Mouse (Mus musculus) neural tube, embryonic 12.5 days (tissue): ENCODE results near the gene Zfp472. TPM values are rescaled to one million over a fixed set of nuclear protein-coding genes. Genes with fewer than 3 reads are reported as not detected.

Source experiments
- ATAC-seq: fragments of 200-750 bp; cut with Nextera tagmentation; 2 replicates; pipeline ENCODE4 v1.8.0; 2017; ENCODE audit warnings: low read depth, mild to moderate bottlenecking, moderate TSS enrichment, moderate library complexity; ENCODE audit not compliant: low FRiP score
- H3K27ac ChIP-seq: fragments of 300-500 bp; sonication (generic); 2 replicates; pipeline ENCODE4 v1.5.1; 2016
- H3K27me3 ChIP-seq: fragments of 300-500 bp; sonication (generic); replicated peaks from 2 replicates; pipeline ENCODE4 v1.6.1; 2016; ENCODE audit warnings: mild to moderate bottlenecking
- H3K36me3 ChIP-seq: fragments of 300-500 bp; sonication (generic); 2 replicates; pipeline ENCODE4 v1.6.1; 2016; ENCODE audit warnings: mild to moderate bottlenecking
- H3K4me1 ChIP-seq: fragments of 300-500 bp; sonication (generic); 2 replicates; pipeline ENCODE4 v1.6.1; 2016
- H3K4me2 ChIP-seq: fragments of 300-500 bp; sonication (generic); replicated peaks from 2 replicates; pipeline ENCODE4 v1.6.1; 2016; ENCODE audit warnings: mild to moderate bottlenecking
- H3K4me3 ChIP-seq: fragments of 300-500 bp; sonication (generic); 2 replicates; pipeline ENCODE4 v1.5.1; 2016
- H3K9ac ChIP-seq: fragments of 300-500 bp; sonication (generic); 2 replicates; pipeline ENCODE4 v1.6.1; 2016; ENCODE audit warnings: mild to moderate bottlenecking
- H3K9me3 ChIP-seq: fragments of 300-500 bp; sonication (generic); 2 replicates; pipeline ENCODE4 v1.6.1; 2016; ENCODE audit warnings: mild to moderate bottlenecking
- WGBS: fragments of 180-500 bp; shearing (Covaris S2); methylation state at CpG from one replicate; pipeline ENCODE4 v1.1.7; 2016; 5-methylcytosine and 5-hydroxymethylcytosine counted together
- polyA plus RNA-seq: library from polyadenylated mRNA; unstranded; fragments of >200 nt; fragmentation: Nextera tagmentation; extraction: Ambion mirVana; gene quantifications from 2 replicates; pipeline ENCODE4 v1.2.1, GENCODE M21; 2016

The Zfp472 gene
- polyA plus RNA-seq, result 8.7 and 10.3 TPM in 2 replicates

- Histone ChIP-seq H3K9me3 (no peaks in the 10 kb centered on the region), H3K36me3 (no peaks in the 10 kb centered on the region), H3K4me1 (peaks cover 15% of the 10 kb centered on the region), H3K9ac (peak within 1 kb of the TSS; percentile 73), H3K27ac (peak within 1 kb of the TSS; percentile 47), H3K4me2 (peak within 1 kb of the TSS; percentile 82), H3K4me3 (peak within 1 kb of the TSS; percentile 77), H3K27me3 (no peaks in the 10 kb centered on the region)
- peak; percentile 100 for ATAC-seq
- WGBS, result under 1% methylated on average over 33 of the region's 33 CpGs
Measured at GRCm38 (mm10) chr17:32965623-32966290, at the start of gene Zfp472. Zfp472 (plus strand) TSS chr17:32965814.

DNA sequence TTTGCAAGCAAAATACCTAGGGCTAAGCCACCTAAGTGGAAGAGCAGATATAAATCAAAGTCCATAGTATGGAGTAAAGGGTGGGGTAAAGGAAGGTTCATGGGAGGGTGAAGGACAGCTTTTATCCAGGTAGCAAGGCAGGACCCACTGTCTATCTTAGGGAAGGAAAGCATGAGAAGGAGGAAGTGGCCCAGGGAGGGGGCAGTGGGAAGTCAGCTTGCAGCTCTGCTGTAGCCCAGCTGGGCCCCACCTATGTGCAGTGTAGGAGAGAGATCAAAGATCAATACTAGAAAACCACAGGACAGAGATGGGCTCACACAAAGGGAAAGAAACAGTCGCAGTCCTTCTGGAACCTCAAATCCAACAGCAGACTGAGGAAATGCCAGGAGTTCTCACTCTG is 49.5 kb upstream of the Zfp472 start:
- H3K4me2 ChIP-seq, result no peak overlapping the region

DNA sequence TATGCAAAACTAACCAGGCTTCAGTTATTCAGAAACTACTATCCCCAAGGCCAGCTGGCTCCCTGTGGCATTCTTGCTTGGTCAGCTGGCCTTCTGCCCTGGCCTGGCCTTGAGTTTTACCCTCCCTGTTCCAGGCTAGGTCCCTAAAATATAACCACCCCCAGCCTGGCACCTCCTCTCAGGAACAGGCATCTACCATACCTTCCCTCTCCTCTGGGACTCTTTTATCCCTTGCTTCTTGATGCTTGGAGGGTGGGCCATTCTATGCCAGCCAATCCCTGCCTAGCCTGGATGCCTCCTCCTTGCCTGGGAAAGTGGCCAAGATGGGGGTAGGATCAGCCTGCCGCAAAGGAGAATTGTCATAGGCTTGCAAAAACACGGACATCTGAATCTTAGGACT is 48.5 kb upstream of the Zfp472 start, which contains the start of gene Cyp4f14:
Cyp4f14 (minus strand) TSS at position 212 of the 400 bp plus-strand sequence.
- no peak within 1 kb of the TSS for H3K4me2 ChIP-seq
- no peak within 1 kb of the TSS for H3K4me3 ChIP-seq
- H3K9ac ChIP-seq, result no peak within 1 kb of the TSS
- H3K36me3 ChIP-seq, result no peaks in the 10 kb centered on the region
- 77% methylated on average over 2 of the region's 2 CpGs for WGBS
- H3K4me1 ChIP-seq, result no peaks in the 10 kb centered on the region
- no peak for ATAC-seq
- no peaks in the 10 kb centered on the region; the same call in 1 of the 2 replicates for H3K9me3 ChIP-seq
- H3K27ac ChIP-seq, result no peak within 1 kb of the TSS
- H3K27me3 ChIP-seq, result no peaks in the 10 kb centered on the region

More for the DNA sequence above, 49.5 kb upstream of the Zfp472 start:
- H3K9ac ChIP-seq, result no peak overlapping the region
- no peaks in the 10 kb centered on the region for H3K27me3 ChIP-seq
- 65% methylated on average over 1 of the region's 1 CpGs for WGBS
- no peak for ATAC-seq
- H3K9me3 ChIP-seq, result no peaks in the 10 kb centered on the region; the same call in 1 of the 2 replicates
- H3K4me3 ChIP-seq, result no peak overlapping the region
- no peak overlapping the region for H3K27ac ChIP-seq
- no peaks in the 10 kb centered on the region for H3K36me3 ChIP-seq
- no peaks in the 10 kb centered on the region for H3K4me1 ChIP-seq

DNA sequence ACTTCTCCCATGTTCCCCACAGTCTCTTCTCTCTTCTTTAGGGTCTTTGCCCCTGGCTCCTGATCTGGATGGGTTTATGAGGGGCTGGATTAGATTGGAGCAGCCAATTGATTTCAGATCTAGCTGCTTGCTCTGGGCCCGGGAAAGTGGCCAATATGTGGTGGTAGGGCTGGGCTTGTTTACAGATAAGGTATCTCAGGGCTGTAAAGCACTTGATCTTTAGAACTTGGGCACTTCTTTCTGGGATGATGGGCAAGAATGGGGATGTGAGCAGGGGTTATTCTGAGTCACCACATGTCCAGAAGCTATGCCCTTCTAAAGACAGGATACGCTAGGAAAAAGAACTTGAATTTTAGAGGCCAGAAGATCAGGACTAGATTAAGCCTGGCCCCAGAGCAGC is 46.5 kb upstream of the Zfp472 start:
- Histone ChIP-seq H3K27ac (no peak overlapping the region), H3K36me3 (no peaks in the 10 kb centered on the region), H3K4me1 (no peaks in the 10 kb centered on the region), H3K4me3 (no peak overlapping the region), H3K4me2 (no peak overlapping the region), H3K9me3 (no peaks in the 10 kb centered on the region; the same call in 1 of the 2 replicates), H3K27me3 (no peaks in the 10 kb centered on the region), H3K9ac (no peak overlapping the region)
- 85% methylated on average over 2 of the region's 2 CpGs for WGBS
- ATAC-seq, result no peak

- ATAC-seq, result no peak
- Histone ChIP-seq H3K9ac (no peak overlapping the region), H3K27me3 (no peaks in the 10 kb centered on the region), H3K27ac (no peak overlapping the region), H3K36me3 (no peaks in the 10 kb centered on the region), H3K4me3 (no peak overlapping the region), H3K4me1 (0 out of 2 replicates have a peak, but pooled peaks cover 2% of the 10 kb centered on the region), H3K9me3 (no peaks in the 10 kb centered on the region; the same call in 1 of the 2 replicates), H3K4me2 (no peak overlapping the region)
- 91% methylated on average over 1 of the region's 1 CpGs for WGBS
Measured at GRCm38 (mm10) chr17:32923681-32924080, 41.9 kb upstream of the Zfp472 start.

- ATAC-seq, result peak; percentile 92
- H3K9ac ChIP-seq, result peak overlapping the region; percentile 69
- H3K4me3 ChIP-seq, result peak overlapping the region; percentile 44
- no peak overlapping the region for H3K27ac ChIP-seq
- 17% methylated on average over 32 of the region's 32 CpGs for WGBS
- no peaks in the 10 kb centered on the region for H3K27me3 ChIP-seq
- no peaks in the 10 kb centered on the region; the same call in 1 of the 2 replicates for H3K9me3 ChIP-seq
- H3K4me1 ChIP-seq, result 0 out of 2 replicates have a peak, but pooled peaks cover 2% of the 10 kb centered on the region
- peak overlapping the region; percentile 71 for H3K4me2 ChIP-seq
- no peaks in the 10 kb centered on the region for H3K36me3 ChIP-seq
Measured at GRCm38 (mm10) chr17:32924658-32925312, 40.8 kb upstream of the Zfp472 start.

DNA sequence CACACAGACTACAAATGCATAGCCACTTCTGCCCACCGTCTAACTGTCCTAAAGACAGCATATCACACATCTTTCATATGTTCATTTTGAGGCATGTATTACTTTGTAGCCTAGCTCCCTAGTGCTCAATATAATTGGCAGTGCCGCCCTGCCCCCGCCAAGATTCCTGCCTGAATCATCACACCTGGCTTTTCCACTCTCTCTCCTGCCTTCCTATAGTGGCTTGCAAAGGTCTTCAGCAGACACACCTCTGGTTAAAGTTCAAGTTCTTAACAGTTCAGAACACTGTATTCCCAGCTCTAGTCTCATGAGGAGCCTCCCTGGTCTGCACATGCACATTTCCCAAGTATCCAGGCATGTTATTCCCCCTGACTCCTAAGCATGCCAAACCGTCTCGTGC is 37.8 kb upstream of the Zfp472 start:
- Histone ChIP-seq H3K9ac (no peak overlapping the region), H3K9me3 (no peaks in the 10 kb centered on the region), H3K4me3 (no peak overlapping the region), H3K36me3 (no peaks in the 10 kb centered on the region), H3K27me3 (no peaks in the 10 kb centered on the region), H3K27ac (no peak overlapping the region), H3K4me2 (no peak overlapping the region), H3K4me1 (0 out of 2 replicates have a peak, but pooled peaks cover 2% of the 10 kb centered on the region)
- ATAC-seq, result no peak
- WGBS, result 79% methylated on average over 5 of the region's 5 CpGs

- no peaks in the 10 kb centered on the region for H3K4me1 ChIP-seq
- H3K36me3 ChIP-seq, result no peaks in the 10 kb centered on the region
- H3K27ac ChIP-seq, result no peak overlapping the region
- H3K27me3 ChIP-seq, result no peaks in the 10 kb centered on the region
- no peak overlapping the region for H3K4me3 ChIP-seq
- no peak overlapping the region for H3K4me2 ChIP-seq
- H3K9ac ChIP-seq, result no peak overlapping the region
- ATAC-seq, result no peak
- 85% methylated on average over 4 of the region's 4 CpGs for WGBS
- no peaks in the 10 kb centered on the region for H3K9me3 ChIP-seq
Measured at GRCm38 (mm10) chr17:32939831-32940230, 25.8 kb upstream of the Zfp472 start.

GRCm38 (mm10) chr17:32943661-32944060 is 22.0 kb upstream of the Zfp472 start:
- Histone ChIP-seq H3K9ac (no peak overlapping the region), H3K27me3 (no peaks in the 10 kb centered on the region), H3K4me3 (no peak overlapping the region), H3K9me3 (no peaks in the 10 kb centered on the region), H3K4me1 (no peaks in the 10 kb centered on the region), H3K36me3 (no peaks in the 10 kb centered on the region), H3K27ac (no peak overlapping the region), H3K4me2 (no peak overlapping the region)
- whole genome bisulfite sequencing, result 93% methylated on average over 3 of the region's 3 CpGs
- no peak for ATAC-seq

- Histone ChIP-seq H3K36me3 (no peaks in the 10 kb centered on the region), H3K4me3 (no peak overlapping the region), H3K4me2 (no peak overlapping the region), H3K9ac (no peak overlapping the region), H3K27ac (no peak overlapping the region), H3K9me3 (no peaks in the 10 kb centered on the region), H3K27me3 (no peaks in the 10 kb centered on the region), H3K4me1 (no peaks in the 10 kb centered on the region)
- whole genome bisulfite sequencing, result 68% methylated on average over 3 of the region's 3 CpGs
- ATAC-seq, result no peak
Measured at GRCm38 (mm10) chr17:32944402-32945035, 21.1 kb upstream of the Zfp472 start.

- peak overlapping the region; percentile 57 for H3K4me2 ChIP-seq
- H3K36me3 ChIP-seq, result no peaks in the 10 kb centered on the region
- H3K4me3 ChIP-seq, result peak overlapping the region; percentile 24
- 71% methylated on average over 9 of the region's 9 CpGs for WGBS
- no peak for ATAC-seq
- H3K9me3 ChIP-seq, result no peaks in the 10 kb centered on the region
- H3K4me1 ChIP-seq, result no peaks in the 10 kb centered on the region
- peak overlapping the region; percentile 17; the same call in 1 of the 2 replicates for H3K9ac ChIP-seq
- H3K27ac ChIP-seq, result no peak overlapping the region
- H3K27me3 ChIP-seq, result no peaks in the 10 kb centered on the region
Measured at GRCm38 (mm10) chr17:32946716-32947115, 18.9 kb upstream of the Zfp472 start.
